Mouse (Mus musculus) limb, embryonic 11.5 days (tissue): ENCODE results near the gene Prkce. TPM values are rescaled to one million over a fixed set of nuclear protein-coding genes. Genes with fewer than 3 reads are reported as not detected.

ENCODE experiments used
- ATAC-seq: fragments of 200-750 bp; cut with Nextera tagmentation; 2 replicates; pipeline ENCODE4 v1.8.0; 2017; ENCODE audit warnings: low read depth; ENCODE audit not compliant: insufficient number of reproducible peaks, low FRiP score, low TSS enrichment
- DNase-seq: peaks from one replicate; pipeline ENCODE4 v3.0.0-alpha.2; 2015; ENCODE audit warnings: low spot score
- H3K27ac ChIP-seq: fragments of 300-500 bp; sonication (generic); replicated peaks from 2 replicates; pipeline ENCODE4 v1.5.1; 2014; ENCODE audit warnings: low read depth, mild to moderate bottlenecking, low read length
- H3K27me3 ChIP-seq: fragments of 300-500 bp; sonication (generic); 2 replicates; pipeline ENCODE4 v1.6.1; 2014; ENCODE audit warnings: mild to moderate bottlenecking, low read length, mixed read lengths; ENCODE audit not compliant: control insufficient read depth, insufficient read depth
- H3K36me3 ChIP-seq: fragments of 300-500 bp; sonication (generic); 2 replicates; pipeline ENCODE4 v1.6.1; 2014; ENCODE audit warnings: mild to moderate bottlenecking, low read length, moderate library complexity, mixed read lengths; ENCODE audit not compliant: control insufficient read depth, insufficient read depth
- H3K4me1 ChIP-seq: fragments of 300-500 bp; sonication (generic); 2 replicates; pipeline ENCODE4 v1.6.1; 2014; ENCODE audit warnings: low read length, mixed read lengths; ENCODE audit not compliant: control insufficient read depth, insufficient read depth
- H3K4me2 ChIP-seq: fragments of 300-500 bp; sonication (generic); 2 replicates; pipeline ENCODE4 v1.6.1; 2014; ENCODE audit warnings: low read depth, mild to moderate bottlenecking, moderate library complexity; ENCODE audit not compliant: severe bottlenecking
- H3K4me3 ChIP-seq: fragments of 300-500 bp; sonication (generic); 2 replicates; pipeline ENCODE4 v1.5.1; 2014; ENCODE audit warnings: low read depth, low read length
- H3K9ac ChIP-seq: fragments of 300-500 bp; sonication (generic); 2 replicates; pipeline ENCODE4 v1.6.1; 2014; ENCODE audit warnings: mild to moderate bottlenecking, low read length
- H3K9me3 ChIP-seq: fragments of 300-500 bp; sonication (generic); 2 replicates; pipeline ENCODE4 v1.6.1; 2016; ENCODE audit warnings: low read length; ENCODE audit not compliant: control insufficient read depth
- WGBS: fragments of 180-500 bp; shearing (Covaris S2); extraction: QIAGEN DNeasy Blood & Tissue Kit; methylation state at CpG from one replicate; pipeline ENCODE4 v1.1.7; 2014; 5-methylcytosine and 5-hydroxymethylcytosine counted together
- polyA plus RNA-seq: library from polyadenylated mRNA; unstranded; fragments of >200 nt; fragmentation: Nextera tagmentation; extraction: Ambion mirVana; gene quantifications from 2 replicates; pipeline ENCODE4 v1.2.1, GENCODE M21; 2014

Gene Prkce
- polyA plus RNA-seq, 1 experiment from 2014 or later = 5.1 TPM

DNA sequence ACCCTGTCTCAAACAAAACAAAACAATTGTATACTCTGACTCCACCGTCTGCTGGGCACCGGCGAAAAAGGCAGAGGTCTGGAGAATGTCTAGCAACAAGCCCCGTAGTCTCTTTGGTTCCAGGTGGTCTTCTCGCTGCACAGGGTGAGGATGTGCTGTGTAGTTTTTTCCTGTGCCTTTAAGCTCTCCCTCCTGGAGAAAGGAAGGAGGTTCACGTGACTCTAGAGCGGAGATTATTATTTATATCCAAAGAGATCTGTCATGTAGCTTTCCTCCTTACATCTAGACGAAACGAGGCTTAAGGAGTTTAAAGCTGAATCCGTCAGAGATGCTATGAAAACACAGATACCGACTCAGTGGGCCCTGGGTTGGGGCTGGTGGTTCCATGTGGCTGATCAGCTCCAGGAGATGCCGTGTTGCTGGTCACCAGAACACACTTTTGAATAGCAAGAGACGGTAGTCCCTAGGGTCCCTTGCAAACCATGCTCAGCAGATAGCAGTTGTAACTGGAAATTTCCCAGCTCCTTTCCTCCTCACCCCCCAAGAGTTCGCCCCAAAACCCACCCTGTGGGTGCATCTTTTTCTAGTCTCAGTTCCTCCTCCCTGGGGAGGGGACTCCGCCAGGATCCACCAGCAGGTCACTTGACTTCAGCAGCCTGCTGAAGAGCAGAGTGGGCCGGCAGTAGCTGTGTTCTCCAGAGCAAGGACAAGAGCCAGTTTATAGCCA is 196.9 kb downstream of the Prkce start:
- Histone ChIP-seq H3K27ac (no peak overlapping the region), H3K36me3 (no peaks in the 10 kb centered on the region), H3K9me3 (no peaks in the 10 kb centered on the region), H3K4me1 (peaks cover 13% of the 10 kb centered on the region), H3K4me2 (no peak overlapping the region), H3K4me3 (no peak overlapping the region), H3K9ac (no peak overlapping the region), H3K27me3 (no peaks in the 10 kb centered on the region)
- 69% methylated on average over 16 of the region's 16 CpGs for WGBS
- DNase-seq = no peak
- no peak for ATAC-seq

- H3K9me3 ChIP-seq = no peaks in the 10 kb centered on the region
- no peak overlapping the region for H3K27ac ChIP-seq
- H3K9ac ChIP-seq = no peak overlapping the region
- DNase-seq (no peak), ATAC-seq (no peak)
- no peaks in the 10 kb centered on the region for H3K36me3 ChIP-seq
- no peaks in the 10 kb centered on the region for H3K27me3 ChIP-seq
- no peak overlapping the region for H3K4me2 ChIP-seq
- peaks cover 24% of the 10 kb centered on the region for H3K4me1 ChIP-seq
- 89% methylated on average over 10 of the region's 10 CpGs for WGBS
- H3K4me3 ChIP-seq = no peak overlapping the region
Measured at GRCm38 (mm10) chr17:86366919-86367318, 199.3 kb downstream of the Prkce start.

- no peak overlapping the region for H3K4me3 ChIP-seq
- H3K9ac ChIP-seq = no peak overlapping the region
- H3K9me3 ChIP-seq = no peaks in the 10 kb centered on the region
- H3K27ac ChIP-seq = no peak overlapping the region
- ATAC-seq (no peak), DNase-seq (no peak)
- H3K4me1 ChIP-seq = peaks cover 24% of the 10 kb centered on the region
- WGBS = 6% methylated on average over 7 of the region's 7 CpGs
- H3K4me2 ChIP-seq = no peak overlapping the region
- no peaks in the 10 kb centered on the region for H3K27me3 ChIP-seq
- no peaks in the 10 kb centered on the region for H3K36me3 ChIP-seq
Measured at GRCm38 (mm10) chr17:86367676-86368075, 200.1 kb downstream of the Prkce start.

- ATAC-seq (no peak), DNase-seq (no peak)
- H3K9ac ChIP-seq = no peak overlapping the region
- no peak overlapping the region for H3K4me3 ChIP-seq
- H3K27me3 ChIP-seq = no peaks in the 10 kb centered on the region
- no peaks in the 10 kb centered on the region for H3K9me3 ChIP-seq
- no peak overlapping the region for H3K27ac ChIP-seq
- no peak overlapping the region for H3K4me2 ChIP-seq
- 54% methylated on average over 8 of the region's 8 CpGs for WGBS
- peaks cover 23% of the 10 kb centered on the region for H3K4me1 ChIP-seq
- no peaks in the 10 kb centered on the region for H3K36me3 ChIP-seq
Measured at GRCm38 (mm10) chr17:86370106-86370742, 202.6 kb downstream of the Prkce start.

DNA sequence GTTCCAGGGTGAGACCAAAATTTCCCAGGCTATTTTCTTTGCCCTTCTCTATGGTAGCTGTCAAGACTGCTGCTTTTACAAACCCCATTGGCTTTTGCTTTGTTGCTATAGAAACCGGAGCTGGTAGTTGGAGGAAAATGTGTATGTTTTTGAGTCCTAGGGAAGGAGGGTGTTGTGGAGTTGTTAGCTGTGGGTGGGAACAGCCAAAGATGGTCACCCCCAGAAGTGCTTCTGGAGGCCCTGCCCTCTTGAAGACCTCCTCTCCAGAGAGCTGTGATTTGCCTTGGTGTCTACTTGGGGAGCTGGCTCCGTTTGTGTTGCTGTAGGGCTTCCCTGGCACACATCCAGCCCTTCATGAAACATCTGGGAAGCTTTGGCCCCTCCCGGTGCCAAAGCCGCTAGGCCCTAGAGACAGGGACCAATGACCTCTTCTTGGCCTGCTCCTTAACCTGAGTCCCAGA is 203.5 kb downstream of the Prkce start:
- ATAC-seq (no peak), DNase-seq (no peak)
- Histone ChIP-seq H3K27me3 (no peaks in the 10 kb centered on the region), H3K27ac (no peak overlapping the region), H3K4me1 (peaks cover 23% of the 10 kb centered on the region), H3K4me3 (no peak overlapping the region), H3K9me3 (no peaks in the 10 kb centered on the region), H3K4me2 (no peak overlapping the region), H3K9ac (no peak overlapping the region), H3K36me3 (no peaks in the 10 kb centered on the region)
- 76% methylated on average over 4 of the region's 4 CpGs for WGBS

DNA sequence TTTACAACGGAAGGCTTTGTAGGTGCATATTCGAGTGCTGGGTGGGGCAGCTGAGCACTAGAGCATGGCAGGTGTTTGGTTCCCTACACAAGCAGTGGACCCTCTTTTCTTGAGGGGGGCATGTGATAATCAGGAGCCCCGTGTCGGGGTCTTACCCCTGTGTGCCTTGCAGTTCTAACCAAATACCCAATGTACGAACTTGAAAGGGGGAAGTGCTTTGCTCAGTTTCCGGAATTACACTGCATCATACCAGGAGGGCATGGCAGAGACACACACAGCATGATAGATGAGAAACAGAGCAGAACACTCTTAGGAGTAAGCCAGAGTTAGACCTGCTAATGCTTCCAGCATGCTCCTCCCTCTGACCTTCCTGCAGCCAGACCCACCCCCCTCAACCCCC is 208.8 kb downstream of the Prkce start:
- Histone ChIP-seq H3K9me3 (no peaks in the 10 kb centered on the region), H3K27ac (no peak overlapping the region), H3K4me2 (no peak overlapping the region), H3K4me3 (no peak overlapping the region), H3K9ac (no peak overlapping the region), H3K36me3 (no peaks in the 10 kb centered on the region), H3K4me1 (peaks cover 18% of the 10 kb centered on the region), H3K27me3 (no peaks in the 10 kb centered on the region)
- DNase-seq (no peak), ATAC-seq (no peak)
- 80% methylated on average over 6 of the region's 6 CpGs for WGBS

DNA sequence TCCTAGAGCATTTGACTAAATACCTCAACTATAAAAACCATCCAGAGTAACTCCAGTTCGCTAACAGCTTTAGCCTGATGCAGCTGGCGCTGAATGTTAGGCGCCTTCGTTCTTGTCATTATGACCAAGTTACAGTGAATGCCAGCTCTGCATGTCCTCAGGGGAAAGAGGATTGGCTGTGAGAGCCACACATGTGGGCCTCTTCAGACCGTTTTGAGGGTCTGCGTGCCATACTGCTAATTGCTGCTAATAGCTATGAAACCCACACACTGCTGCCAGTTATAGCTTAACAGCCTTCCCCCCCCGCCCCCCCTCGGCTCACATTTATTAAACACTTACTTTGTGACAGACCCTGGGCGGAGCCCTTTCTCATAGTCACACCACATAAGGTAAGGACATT is 210.3 kb downstream of the Prkce start:
- no peak overlapping the region for H3K4me2 ChIP-seq
- H3K9ac ChIP-seq = no peak overlapping the region
- WGBS = 51% methylated on average over 9 of the region's 9 CpGs
- no peaks in the 10 kb centered on the region for H3K36me3 ChIP-seq
- H3K4me1 ChIP-seq = peaks cover 21% of the 10 kb centered on the region
- no peaks in the 10 kb centered on the region for H3K27me3 ChIP-seq
- H3K9me3 ChIP-seq = no peaks in the 10 kb centered on the region
- H3K4me3 ChIP-seq = no peak overlapping the region
- H3K27ac ChIP-seq = no peak overlapping the region
- DNase-seq (no peak), ATAC-seq (no peak)

- H3K9me3 ChIP-seq = no peaks in the 10 kb centered on the region
- H3K4me1 ChIP-seq = peaks cover 26% of the 10 kb centered on the region
- no peaks in the 10 kb centered on the region for H3K36me3 ChIP-seq
- no peak overlapping the region for H3K27ac ChIP-seq
- WGBS = 90% methylated on average over 11 of the region's 11 CpGs
- no peak overlapping the region for H3K9ac ChIP-seq
- H3K27me3 ChIP-seq = no peaks in the 10 kb centered on the region
- ATAC-seq (no peak), DNase-seq (no peak)
- H3K4me3 ChIP-seq = no peak overlapping the region
- H3K4me2 ChIP-seq = no peak overlapping the region
Measured at GRCm38 (mm10) chr17:86378611-86379010, 211.0 kb downstream of the Prkce start.
